Mouse (Mus musculus) left cerebral cortex, postnatal 25 days (tissue): ENCODE results near the gene Mplkip. TPM values are rescaled to one million over a fixed set of nuclear protein-coding genes. Genes with fewer than 3 reads are reported as not detected.

ENCODE experiments used
- DNase-seq, 2 experiments: peaks; one replicate each; pipeline ENCODE4 v3.0.0; 2022; ENCODE audit warnings: low spot score in 2 of 2, mixed read lengths in 1 of 2
- intact Hi-C: fragments of 180-260 bp; cut with DNase I; formaldehyde crosslinking; loops from one replicate; pipeline ENCODE4 v1.15.1; 2025
- total RNA-seq, 2 experiments: library from RNA; stranded (reverse); gene quantifications; 2 replicates each; pipeline ENCODE4 v1.2.3; 2021

The Mplkip gene
- total RNA-seq, result 10 to 100 TPM; 13.8 to 16.9 TPM

GRCm38 (mm10) chr13:17694911-17695699 lies at the start of gene Mplkip, which contains the start of gene Sugct:
Gene Mplkip, plus strand, starts transcription at chr13:17695192.
Gene Sugct, minus strand, starts transcription at chr13:17695553.
- peak; percentile 97 to 99 for DNase-seq
- intact Hi-C loops, result loop anchor here (2.0 kb wide), 1 partner anchor 110 kb away; the partner anchor contains the start of gene Cdk13

GRCm38 (mm10) chr13:17667380-17667779 lies 27.6 kb upstream of the Mplkip start:
- intact Hi-C loops, result no loop called here
- DNase-seq, result no peak

- no peak for DNase-seq
- intact Hi-C loops, result no loop called here
Observed at GRCm38 (mm10) chr13:17671122-17671521, 23.9 kb upstream of the Mplkip start.

DNA sequence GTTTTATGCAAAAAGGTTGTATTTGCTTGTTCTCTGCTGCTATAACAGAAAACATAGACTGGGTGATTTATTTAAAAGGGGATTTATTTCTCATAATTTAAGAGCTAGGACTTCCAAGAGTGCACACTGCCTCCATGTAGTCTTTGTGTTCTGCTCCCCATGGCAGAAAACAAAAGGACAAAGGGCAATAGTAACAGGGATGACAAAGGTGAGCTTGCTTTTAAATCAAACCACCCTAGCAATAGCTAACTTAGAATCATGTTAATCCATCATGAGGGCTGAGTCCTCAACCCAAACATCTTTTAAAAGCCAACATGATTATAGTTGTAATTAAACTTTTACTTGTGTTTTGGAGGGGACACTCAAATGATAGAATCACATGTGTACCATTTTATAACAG lies 5.5 kb upstream of the Mplkip start:
- intact Hi-C loops, result no loop called here
- DNase-seq, result no peak

- DNase-seq, result no peak
- intact Hi-C loops, result no loop called here
Observed at GRCm38 (mm10) chr13:17690686-17691085, 4.3 kb upstream of the Mplkip start.

GRCm38 (mm10) chr13:17691436-17691835 lies 3.6 kb upstream of the Mplkip start:
- intact Hi-C loops, result no loop called here
- no peak for DNase-seq

DNA sequence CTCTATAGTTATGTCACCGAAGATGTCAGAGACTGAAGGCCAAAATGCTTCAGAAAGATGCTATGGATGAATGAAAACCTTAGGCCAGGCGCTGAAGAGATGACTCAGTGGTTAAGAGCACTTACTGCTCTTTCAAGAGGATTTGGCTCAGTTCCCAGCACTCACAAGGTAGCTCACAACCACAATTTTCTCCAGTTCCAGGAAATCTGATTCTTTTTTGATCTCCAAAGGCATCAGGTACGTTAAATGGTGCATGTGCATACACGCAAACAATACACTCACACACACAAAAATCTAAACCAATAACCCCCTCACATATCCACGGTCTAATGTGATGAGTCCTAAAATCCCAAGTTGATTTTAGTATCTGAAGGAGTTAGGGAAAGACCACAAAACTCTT lies 1.2 kb upstream of the Mplkip start:
- intact Hi-C loops, result loop anchor here (2.0 kb wide), 1 partner anchor 111 kb away; the partner anchor contains the start of gene Cdk13
- DNase-seq, result no peak

DNA sequence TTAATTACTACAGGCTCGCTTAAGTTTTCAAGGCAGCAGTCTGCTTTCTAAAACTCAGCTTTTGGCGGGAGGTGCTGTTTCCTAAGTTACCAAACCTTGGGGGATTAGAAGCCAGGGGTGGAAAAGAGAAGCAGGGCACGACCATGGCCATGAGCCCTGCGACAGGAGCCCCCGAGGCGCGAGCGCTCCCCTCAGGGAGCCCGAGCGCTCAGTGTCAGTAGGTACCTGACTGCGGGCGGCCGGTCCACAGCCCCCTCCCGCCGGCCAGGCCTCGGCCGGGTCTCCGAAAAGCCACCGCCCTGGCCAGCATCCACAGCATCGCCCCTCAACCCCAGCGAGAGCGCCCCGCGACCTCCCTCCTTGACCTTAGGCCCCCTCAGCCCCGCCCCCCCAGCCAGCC lies 578 bp upstream of the Mplkip start:
- intact Hi-C loops, result loop anchor here (2.0 kb wide), 1 partner anchor 110 kb away; the partner anchor contains the start of gene Cdk13
- peak; percentile 23 to 35 for DNase-seq

GRCm38 (mm10) chr13:17695898-17696580 lies 1.0 kb downstream of the Mplkip start:
- intact Hi-C loops, result loop anchor here (2.0 kb wide), 1 partner anchor 109 kb away; the partner anchor contains the start of gene Cdk13
- DNase-seq, result no peak

- no peak for DNase-seq
- intact Hi-C loops, result no loop called here
Observed at GRCm38 (mm10) chr13:17700090-17700715, 5.2 kb downstream of the Mplkip start.

DNA sequence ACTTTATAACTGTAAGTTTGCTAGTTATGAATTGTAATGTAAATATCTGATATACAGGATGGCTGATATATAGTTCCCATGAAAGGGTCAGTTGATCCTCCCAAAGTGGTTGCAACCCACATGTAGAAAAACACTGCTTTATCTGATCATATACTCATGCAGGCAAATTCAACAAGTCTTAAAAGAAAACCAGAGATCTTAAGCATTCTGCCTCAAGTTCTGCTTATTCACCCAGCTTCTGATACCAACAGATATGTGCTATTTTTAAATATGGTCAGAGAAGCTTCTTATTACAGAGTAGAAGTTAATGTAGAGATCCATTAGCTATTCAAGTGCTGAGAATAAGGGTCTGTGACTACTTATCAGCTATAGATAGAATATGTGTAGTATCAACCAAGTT lies 6.3 kb downstream of the Mplkip start:
- DNase-seq, result no peak
- intact Hi-C loops, result no loop called here

DNA sequence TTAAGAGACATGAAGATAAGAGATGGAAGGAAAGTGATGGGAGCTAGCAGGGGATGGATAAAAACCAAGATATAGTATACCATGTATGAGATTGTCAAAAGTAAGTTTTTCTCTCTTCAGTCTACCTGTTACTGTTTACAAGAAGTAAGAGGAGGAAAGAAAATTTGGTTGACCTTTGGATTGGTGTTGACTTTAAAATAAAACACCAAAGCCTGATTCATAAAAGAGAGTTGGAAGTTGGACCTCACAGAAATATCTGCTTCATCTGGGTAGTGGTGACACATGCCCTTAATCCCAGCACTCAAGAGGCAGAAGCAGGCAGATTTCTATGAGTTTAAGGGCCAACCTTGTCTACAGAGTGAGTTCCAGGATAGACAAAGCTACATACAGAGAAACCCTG lies 7.3 kb downstream of the Mplkip start:
- no peak for DNase-seq
- intact Hi-C loops, result no loop called here

GRCm38 (mm10) chr13:17705188-17705826 lies 10.3 kb downstream of the Mplkip start:
- intact Hi-C loops, result no loop called here
- peak; percentile 26 to 63 for DNase-seq

DNA sequence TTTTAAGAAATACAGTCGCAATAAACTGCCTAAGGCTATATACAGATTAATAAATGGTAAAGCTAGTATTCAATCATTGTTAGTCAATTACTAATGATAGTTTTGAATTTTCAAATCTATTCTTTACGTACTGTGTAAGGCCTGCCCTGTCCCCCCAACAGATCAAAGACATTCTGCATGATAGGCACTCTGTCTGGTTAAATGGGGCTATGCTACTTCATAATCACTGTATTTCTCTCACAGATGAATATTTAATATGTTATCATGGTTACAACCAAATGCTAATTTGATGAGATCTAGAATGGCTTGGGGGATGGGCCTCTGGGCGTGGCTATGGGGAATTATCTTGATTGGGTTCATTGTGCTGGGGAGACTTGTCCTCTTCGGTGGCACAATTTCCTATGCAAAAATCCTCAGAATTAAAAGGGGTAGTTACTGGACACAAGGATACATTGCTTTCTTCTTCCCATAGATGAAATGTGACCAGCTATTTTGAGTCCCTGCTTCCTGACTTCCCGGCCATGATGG lies 13.9 kb downstream of the Mplkip start:
- intact Hi-C loops, result no loop called here
- no peak for DNase-seq

DNA sequence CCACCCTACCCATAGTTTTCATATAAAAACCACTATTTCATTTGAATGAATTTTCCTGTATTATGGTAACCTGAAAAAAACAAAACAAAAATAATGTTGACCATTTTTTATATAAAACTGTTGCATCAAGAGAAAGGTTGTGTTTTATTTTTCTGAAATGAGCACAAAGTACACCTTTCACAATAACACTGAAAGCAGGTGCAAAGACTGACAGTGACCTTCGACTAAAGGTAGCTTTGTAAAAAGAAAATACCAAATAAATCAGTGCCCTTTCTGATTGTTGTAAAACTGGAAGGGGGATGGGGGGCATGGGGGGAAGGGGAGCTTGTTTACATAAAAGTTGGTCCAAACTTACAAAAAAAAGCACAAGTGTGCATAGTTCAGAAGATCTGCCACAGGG lies 22.4 kb downstream of the Mplkip start:
- no peak for DNase-seq
- intact Hi-C loops, result no loop called here

DNA sequence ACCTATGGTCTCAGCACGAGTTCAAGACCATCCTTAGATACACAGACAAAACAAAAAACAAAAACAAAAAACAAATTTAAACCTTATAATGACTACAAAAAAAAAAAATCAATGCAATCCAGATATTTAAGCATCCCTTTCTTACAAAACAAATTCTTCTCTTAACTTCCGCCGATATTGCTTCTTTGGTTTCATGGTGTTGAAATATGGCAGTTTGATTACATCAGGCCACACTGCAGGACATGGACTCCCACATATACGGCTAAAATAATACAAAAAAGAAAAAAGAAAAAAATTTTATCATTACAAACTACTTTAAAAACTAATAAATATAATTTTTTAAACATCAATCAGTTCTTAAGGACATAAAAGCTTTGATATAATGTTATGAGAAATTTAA lies 32.9 kb downstream of the Mplkip start:
- intact Hi-C loops, result no loop called here
- no peak for DNase-seq

DNA sequence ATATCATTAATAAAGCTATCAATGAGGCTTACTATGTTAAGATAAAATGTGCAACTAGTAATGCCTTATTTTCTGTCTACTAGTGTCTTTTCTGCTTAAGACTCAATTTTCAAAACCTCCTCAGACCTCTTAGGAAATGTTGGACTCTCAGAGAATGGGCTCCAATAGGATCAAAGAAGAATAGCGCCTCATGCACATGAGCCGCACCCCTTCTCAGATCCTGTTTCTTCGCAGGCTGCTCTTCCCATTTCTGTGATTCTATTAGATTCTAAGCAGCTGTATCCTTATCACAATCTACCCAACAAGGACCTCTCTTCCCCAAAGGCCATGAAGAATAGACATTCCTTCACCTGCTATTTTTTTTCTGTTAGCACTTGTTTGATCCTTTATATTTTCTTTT lies 33.8 kb downstream of the Mplkip start:
- intact Hi-C loops, result no loop called here
- no peak for DNase-seq
